Mouse (Mus musculus): Measurements from ENCODE around the gene C8b. TPM values are rescaled to one million over a fixed set of nuclear protein-coding genes. Genes with fewer than 3 reads are reported as not detected.

Gene C8b
- total RNA-seq, 2 experiments from 2014 or later, result 0.21 TPM; not detected in 1

DNA sequence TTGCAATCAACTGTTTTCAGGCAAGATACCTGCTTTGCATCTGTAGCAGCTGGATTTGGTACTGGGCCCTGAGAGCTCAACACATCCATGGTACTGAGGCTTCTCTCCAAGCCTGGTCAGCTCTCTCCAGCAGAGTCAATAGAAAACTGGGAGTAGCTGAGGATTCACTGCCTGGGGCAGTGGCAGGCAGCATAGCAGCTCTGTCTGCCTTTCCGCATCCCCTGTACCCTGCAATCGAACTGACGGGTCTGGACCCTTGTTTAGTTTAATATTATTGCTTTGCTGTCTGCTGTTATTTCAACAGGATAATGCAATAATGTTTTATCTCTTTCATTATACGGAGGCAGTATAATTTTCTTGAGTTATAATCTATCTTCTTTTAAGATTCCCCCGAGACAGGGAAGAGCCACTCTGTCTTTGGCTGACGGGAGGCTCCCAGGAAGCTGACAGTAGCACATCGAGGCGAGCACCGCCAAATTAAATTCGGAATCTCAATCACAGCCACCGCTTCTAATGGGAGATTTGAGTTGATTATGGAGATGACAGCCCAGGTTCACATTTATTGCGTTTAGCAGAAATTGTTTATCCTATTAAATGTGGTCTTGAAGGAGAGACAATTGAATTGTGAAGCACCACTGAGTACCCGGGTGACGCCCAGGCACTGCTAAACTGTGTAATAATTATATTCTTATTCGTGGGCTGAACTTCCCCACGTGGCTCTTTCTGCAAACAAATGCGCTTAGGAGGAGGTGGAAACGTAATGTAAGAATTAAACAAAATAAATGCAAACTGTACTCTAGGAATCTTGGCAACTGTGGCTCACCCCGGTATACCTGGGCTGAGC lies 39.5 kb downstream of the C8b start:
- DNase-seq (ENCODE audit: low spot score in 2 of 2), result no peak

DNA sequence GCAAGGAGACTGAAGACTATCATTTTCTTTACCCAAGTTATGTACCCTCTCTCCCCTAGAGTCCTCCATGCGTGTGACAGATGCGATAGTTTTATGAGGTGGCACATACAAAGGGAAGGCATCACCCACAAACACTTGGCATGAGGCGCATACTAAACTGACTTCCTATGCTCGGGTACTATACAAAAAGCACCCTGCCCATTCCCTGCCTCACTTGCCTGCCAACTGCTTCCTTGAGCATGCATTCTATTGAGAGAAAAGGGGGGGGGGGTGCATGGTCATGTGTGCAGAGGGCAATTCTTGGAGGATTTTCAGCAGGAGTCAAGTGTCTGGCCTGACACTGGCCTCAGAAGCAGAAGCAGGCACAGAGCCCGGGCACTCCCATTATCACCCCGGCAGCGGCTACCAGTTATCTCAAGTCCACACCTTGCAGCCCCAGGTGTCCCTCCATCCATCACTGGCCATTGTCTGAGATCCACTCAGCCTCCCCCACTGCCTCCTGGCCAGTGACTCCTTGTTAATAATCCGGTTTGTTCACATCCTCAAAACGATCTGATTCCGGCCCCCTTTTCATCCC lies 44.7 kb downstream of the C8b start:
- DNase-seq (ENCODE audit: low spot score in 2 of 2), result no peak

DNA sequence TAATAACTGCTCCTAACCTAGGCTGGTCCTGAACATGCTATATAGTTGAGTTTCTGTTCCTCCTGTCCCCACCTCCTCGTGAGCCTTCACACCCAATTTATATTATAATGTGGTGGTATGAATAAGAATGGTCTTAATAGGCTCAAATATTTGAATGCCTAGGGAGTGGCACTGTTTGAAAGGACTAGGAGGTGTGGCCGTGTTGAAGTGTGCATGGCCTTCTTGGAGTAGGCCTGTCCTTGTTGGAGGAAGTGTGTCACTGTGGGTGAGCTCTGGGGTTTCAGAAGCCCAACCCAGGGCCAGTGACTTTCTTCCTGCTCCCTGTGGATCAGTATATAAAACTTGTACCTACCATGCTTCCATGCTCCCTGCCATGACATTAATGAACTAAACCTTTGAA lies 47.5 kb downstream of the C8b start:
- no peak for DNase-seq (ENCODE audit: low spot score in 2 of 2)

DNA sequence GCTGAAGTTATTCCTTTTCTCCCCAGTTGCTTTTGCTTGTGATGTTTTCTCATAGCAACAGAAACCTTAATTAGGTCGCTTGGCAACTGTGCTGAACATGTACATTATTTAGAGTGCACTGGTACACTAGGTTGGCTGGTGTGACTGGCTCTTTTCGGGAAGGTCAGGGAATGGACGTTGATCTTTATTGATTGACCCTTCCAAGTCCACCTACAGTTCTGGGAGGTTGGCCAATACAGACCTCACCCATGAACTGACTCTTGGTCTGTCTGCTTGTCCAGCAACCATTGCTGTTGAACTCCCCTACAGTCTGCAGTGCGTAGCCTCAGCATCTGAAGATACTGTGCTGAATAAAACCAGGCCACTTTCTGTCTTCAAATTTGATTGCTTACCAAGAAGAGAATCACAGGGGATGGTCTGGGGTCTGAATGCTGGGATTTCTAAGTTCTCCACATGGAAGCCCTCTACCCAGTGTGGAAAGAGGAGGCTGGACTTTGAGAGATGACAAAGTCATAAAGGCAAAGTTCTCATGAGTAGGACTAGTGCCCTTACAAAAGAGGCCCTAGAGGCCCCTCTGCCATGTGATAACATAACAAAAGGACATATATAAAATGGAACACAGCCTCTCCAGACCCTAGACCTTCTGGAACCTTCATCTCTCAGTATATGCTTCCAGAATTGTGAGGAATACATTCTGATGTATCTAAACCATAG lies 50.6 kb downstream of the C8b start:
- no peak for DNase-seq (ENCODE audit: low spot score in 2 of 2)

DNA sequence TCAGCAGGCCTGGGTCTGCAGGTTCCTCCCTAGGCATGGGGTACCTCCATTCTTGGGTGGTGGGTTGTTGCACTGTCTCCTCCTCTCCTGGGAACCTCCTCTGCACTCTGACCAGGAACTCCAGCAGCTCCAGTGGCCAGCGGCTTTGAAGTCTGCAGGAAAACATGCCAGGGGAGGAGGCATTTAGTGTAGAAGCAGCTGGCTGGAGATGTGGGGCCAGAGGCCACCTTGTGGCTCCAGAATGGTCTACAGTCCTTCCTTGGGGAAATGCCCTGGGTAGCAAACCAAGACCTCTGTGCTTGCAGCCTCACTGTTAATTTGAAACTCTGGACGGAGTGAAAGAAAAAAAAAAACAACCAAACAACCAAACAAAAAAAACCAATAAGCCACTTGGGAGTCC lies 51.4 kb downstream of the C8b start:
- DNase-seq (ENCODE audit: low spot score in 2 of 2), result no peak

DNA sequence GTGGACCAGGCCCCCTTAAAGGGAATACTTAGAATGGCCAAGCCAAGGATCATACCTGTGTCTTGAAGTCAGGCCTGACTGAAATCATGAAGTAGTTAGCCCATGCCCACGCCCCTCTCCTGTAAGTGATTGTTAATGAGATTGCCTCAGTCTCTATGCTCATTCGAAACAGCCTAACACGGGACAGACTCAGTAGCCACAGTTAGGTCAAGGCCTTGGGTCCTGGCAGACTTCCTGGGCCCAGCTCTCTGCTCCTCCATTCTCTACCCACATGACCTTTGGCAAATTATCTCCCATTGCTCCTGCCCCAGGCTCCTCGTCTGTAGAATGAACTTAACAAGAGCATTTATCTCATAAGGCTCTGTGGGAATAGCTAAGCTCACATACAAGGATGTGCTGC lies 52.9 kb downstream of the C8b start:
- DNase-seq (ENCODE audit: low spot score in 2 of 2), result no peak

DNA sequence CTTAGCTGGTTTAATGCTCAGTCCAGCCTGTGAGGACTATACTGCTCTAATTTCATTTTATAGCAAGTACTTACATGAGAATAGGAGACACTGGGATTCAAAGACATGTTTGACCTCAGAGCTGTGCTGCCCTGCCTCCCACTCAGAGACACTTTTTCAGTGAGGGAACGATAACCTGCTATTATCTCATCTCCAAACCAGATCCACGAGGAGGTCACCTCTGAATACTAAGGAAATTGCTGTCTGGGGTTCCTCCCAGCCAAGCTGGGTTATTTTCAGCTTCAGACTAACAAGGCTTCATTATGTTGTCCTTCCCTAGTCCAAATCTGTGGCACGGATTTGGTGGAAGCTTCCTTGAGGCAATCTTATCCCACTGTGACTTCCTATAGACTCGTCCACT lies 53.8 kb downstream of the C8b start:
- DNase-seq (ENCODE audit: low spot score in 2 of 2), result no peak

DNA sequence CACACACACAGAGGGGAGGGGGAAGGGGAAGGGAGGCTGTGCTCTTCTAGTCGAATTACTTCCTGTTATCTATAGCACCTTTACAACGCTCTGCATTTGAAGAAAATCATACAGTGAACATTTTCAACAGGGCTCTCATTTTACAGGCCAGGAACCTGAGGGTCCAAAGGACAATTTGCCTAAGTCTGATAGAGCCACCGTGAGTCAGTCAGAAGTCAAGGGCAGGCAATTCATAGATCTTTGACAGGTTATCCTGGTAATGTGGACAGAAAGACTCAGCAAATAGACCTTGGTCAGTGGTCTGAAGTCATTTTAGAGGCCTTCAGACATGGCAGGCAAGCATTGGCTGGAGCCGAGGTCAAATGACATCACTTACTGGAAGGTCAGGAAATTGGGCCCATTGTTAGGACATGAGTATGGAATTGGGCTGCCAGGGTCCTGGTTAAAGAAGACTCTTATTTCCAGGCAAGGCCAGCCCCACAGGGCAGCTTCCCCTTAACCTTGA lies 57.5 kb downstream of the C8b start:
- DNase-seq (ENCODE audit: low spot score in 2 of 2), result no peak

DNA sequence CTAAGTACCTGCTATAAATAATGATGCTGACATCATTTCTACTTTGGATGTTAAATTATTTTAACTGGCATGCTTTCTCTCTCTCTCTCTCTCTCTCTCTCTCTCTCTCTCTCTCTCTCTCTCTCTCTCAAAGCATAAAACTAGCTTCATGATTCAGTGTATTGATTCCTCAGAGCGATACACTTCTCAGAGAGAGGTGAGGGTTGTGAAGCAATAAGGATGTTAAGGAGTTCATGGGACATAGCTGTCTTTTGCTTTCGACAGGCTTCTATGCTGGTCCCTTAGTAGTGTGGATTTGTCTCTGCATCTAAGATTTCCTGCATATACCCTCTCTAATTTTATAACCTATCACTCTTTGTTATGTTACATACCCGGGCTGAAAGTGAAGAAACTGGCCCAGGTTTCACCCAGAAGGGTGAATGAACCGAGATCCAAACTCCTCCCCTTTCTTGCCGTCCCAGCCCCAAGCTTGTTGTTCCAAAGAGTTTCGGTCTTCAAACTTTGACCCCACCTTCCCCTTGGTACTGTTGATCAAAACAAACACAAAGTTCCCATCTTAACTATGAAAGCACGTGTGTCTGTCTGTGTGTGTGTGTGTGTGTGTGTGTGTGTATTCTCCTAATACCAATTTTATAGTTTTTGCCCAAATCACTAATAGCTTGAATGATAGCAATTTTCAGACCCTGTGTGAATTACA lies 58.4 kb downstream of the C8b start:
- no peak for DNase-seq (ENCODE audit: low spot score in 2 of 2)

DNA sequence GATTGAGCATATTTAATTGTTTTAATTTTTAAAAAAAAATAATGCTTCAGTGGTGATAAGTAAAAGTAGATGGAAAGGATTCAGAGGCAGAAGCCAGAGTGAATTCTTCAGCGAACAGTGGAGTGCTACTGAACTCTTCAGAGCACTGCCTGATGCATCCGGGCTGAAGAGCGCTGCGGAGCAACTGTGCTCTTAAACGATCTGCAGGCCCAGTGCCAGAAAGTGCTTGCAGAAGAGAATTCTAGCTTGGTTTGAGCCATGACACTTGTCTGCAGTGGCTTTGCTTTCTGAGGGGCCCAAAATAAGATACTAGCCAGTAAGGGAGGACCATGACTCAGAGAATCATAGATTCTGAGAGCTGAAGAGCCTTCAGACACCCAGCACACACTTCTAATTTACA lies 62.8 kb downstream of the C8b start:
- peak; percentile 40 to 44 for DNase-seq (ENCODE audit: low spot score in 2 of 2)

DNA sequence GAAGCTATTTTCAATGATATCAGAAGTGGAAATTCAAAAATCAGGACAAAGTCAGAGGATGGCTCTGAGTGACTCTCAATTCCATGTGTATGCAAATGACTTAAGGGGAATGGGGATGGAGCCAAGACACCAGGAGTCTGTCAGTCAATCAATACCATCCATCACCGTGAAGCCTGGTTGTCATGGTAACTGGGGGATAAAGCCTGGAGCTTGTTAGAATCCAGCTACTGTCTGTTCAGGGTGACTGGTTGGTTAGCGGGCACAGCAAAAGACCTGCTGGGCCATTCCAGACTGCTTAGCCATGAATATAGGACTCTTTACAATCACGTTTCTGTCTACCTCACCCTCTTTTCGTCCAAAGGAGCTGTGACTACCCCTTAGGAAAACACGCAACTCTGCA lies 69.0 kb downstream of the C8b start:
- no peak for DNase-seq (ENCODE audit: low spot score in 2 of 2)

DNA sequence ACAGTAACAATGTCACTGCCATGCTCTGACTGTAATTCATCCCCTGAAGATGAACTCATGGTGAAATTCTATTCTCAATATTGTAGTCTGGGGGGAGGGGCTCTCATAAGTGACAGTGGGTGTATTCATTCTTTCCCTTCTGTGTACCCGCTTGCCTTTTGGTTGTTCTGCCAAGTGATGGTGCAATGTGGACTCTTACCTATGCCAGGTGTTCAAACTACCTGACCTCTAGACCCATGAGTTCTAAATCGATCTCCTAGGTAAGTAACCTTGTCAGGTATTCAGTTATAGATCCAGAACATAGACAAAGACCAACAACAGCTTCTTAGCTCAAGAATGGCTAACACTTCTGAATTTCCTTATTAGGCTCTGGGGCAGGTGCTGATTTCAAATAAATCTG lies 72.2 kb downstream of the C8b start:
- no peak for DNase-seq (ENCODE audit: low spot score in 2 of 2)

DNA sequence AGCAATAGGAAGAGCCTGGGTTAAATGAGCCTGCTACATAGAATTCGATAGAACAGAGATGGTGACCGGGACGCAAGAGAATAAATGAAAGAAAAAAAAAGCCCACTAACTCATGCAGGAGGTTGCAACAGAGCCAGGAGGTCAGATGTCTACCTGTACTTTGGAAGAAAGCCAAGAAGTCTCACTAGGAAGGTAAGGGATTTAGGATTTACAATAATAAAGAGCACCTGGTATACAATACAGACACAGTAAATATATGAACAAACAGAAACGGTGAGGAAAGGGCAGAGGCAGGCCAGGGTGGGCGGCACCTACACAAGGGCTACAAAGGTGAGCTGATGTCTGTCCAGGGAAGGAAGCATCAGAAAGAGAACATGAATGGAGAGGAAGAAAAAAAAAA lies 76.1 kb downstream of the C8b start:
- no peak for DNase-seq (ENCODE audit: low spot score in 2 of 2)

DNA sequence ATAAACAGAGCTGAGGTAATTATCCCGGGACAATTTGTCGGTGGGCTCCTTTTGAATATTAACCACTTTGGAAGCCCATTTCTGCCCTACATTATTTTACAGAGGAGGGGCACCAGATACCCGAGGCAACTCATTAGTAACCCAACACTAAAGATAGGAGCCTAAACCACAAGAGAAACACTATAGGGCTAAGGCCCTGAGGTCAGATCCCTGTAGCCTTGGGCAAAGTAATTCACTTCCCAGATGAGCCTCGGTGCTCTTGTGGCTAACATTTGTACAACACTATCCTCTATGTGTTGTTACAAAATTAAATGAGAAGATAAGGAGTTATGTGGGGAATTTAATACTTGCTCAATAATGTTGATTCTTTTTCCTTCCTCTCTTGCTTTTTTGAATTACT lies 77.4 kb downstream of the C8b start:
- DNase-seq (ENCODE audit: low spot score in 2 of 2), result no peak

Other genes with a start within 250 kb of the C8b start
- gene Gm17662, start 91.0 kb downstream of the C8b start, total RNA-seq (2021), result not detected
- not detected for gene C8a, start 110.1 kb downstream of the C8b start, total RNA-seq (2021)
- gene Fyb2, start 147.1 kb downstream of the C8b start, total RNA-seq (2021), result 1 to 10 TPM; 1.2 to 1.6 TPM